Mouse (Mus musculus) frontal cortex, postnatal 36 days (tissue): ENCODE data around the gene Pacrg.

Experiments
- DNase-seq, 2 experiments: peaks; one replicate each; pipeline ENCODE4 v3.0.0; 2022; ENCODE audit warnings: low spot score in 2 of 2

The Pacrg gene

GRCm38 (mm10) chr17:10451306-10452077, 388.6 kb downstream of the Pacrg start:
- peak in 1 of 2 experiments; percentile 13 for DNase-seq

DNA sequence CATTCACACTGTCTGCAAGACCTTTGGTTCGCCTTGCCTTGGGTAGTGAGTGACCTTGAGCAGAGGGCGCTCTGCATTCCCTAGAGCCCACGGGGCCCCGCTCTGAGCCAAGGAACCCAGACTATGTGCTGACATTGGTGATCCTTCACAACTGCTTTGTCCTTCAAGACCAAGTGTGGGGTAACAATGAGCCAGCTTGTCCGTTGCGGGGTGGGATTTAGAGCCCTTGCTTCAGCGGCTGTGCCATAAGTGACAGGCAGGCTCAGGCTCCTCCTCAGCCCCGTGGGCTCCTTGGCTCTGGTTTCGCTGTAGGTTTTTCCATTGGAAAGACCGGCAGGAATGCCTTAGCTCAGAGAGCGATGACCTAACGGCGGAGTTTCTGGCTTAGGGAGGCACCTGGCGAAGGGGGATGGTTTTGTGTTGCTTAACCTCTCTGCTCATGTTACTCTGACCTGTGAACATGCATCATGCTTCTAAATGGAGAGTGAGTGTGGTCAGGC, 390.3 kb downstream of the Pacrg start:
- DNase-seq, result no peak

DNA sequence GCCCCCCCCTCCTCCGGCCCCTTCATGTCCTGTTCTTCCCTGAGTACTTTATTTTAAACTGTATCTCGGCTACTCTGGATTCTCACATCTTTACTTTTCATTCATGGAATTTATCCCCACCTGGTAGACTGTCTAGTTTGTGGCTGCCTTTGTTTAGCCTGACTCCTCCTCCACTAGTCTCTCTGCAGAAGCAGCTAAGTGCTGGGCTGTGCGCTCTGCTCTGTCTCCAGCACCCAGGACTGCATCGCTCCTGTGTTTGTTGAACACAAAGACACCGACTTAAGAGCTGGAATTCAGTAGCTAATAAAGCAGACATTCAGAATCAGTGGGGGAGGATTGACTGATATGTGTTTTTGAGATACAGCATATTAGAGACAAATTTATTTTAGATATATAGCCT, 391.7 kb downstream of the Pacrg start:
- DNase-seq, result no peak

GRCm38 (mm10) chr17:10441501-10442111, 398.5 kb downstream of the Pacrg start:
- no peak for DNase-seq

GRCm38 (mm10) chr17:10440961-10441360, 399.1 kb downstream of the Pacrg start:
- no peak for DNase-seq

- DNase-seq, result no peak
These were observed 400.3 kb downstream of the Pacrg start for GRCm38 (mm10) chr17:10439815-10440214.

GRCm38 (mm10) chr17:10434867-10435266, 405.2 kb downstream of the Pacrg start:
- no peak for DNase-seq

GRCm38 (mm10) chr17:10432525-10433180, 407.5 kb downstream of the Pacrg start:
- DNase-seq, result no peak

DNA sequence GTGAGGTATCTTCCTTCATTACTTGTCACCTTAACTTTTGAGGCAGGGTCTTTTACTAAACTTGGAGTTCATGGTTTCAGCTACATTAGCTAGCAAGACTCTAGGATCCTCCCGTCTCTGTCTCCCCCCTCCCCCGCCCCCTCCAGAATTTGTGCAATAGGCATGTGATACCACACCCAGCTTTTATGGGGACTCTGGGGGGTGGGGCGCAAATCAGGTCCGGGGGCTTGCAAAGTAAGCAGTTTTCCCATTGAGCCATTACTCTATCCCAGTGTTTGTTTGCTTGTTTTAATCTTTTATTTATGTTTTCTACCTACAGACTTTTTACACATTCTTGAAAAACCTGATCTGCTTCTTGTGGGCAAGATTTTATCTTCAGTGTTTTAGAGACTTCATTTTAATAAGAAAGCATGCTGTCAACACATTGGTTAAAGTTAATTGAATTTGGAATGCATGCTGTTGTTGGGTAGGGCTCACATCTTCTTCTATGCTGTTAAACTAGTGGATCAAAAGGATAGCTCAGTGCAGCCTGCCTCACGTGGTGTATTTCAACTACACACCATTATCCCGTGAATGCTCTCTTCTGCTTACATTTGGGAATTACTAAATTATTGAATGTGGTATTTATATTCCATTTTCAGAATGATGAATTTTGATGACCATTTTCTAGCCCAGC, 408.1 kb downstream of the Pacrg start:
- DNase-seq, result no peak

DNA sequence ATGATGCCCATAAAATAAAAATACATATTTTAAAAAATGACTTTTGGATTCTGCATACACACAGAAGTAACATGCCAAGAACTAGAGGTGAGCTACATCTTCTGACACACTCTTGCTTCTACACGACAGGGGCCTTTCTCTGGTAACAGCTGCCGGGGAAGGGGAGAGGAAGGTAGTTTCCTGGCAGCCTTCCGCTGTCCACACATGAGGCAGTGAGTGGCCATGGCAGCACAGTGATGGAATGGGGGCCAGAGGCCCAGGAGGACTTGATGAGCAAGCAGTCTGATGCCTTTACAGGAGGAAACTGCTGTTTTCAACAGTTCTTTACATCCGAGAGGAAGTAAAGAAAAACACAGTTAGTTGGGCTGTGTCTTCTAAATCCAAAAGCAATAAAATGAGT, 409.3 kb downstream of the Pacrg start:
- DNase-seq, result no peak

DNA sequence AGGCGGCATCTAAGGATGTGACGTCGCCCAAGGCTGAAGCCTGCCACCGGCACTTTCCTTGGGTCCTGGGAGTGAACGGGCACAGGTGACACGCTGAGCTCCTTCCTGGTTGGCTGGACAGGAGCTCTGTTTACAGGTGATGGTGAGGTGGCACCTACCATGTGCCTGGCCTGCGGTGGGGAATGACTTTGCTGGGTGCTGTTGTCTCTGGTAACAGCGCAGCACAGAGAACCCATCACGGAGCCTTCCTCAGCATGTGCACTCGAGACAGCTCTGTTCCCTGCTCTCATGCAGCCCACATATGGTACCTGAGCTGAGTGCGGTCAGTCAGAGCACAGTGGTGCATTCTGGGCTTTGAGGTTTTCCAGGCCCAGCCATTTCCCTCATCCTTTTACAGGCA, 410.7 kb downstream of the Pacrg start:
- DNase-seq, result no peak

DNA sequence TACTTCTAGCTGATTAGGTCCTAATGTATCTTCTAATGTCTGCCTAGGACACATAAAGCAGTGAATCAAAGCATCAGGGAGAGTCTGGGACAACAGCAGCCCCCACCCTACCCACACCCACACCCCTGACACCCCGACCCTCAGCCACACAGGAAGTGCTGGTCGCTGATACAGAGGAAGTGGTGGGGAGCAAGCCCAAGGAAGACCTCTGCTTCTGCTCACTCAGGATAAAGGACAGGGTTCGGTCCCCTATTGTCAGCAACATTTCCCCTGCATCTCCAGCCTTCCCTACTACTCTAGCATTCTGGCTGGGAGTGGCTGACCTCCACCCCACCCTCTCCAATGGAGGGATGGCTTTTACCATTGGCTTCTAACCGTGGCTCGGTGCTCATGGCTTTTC, 414.8 kb downstream of the Pacrg start:
- DNase-seq, result no peak

- no peak for DNase-seq
These were observed 422.4 kb downstream of the Pacrg start for GRCm38 (mm10) chr17:10417558-10418253.

DNA sequence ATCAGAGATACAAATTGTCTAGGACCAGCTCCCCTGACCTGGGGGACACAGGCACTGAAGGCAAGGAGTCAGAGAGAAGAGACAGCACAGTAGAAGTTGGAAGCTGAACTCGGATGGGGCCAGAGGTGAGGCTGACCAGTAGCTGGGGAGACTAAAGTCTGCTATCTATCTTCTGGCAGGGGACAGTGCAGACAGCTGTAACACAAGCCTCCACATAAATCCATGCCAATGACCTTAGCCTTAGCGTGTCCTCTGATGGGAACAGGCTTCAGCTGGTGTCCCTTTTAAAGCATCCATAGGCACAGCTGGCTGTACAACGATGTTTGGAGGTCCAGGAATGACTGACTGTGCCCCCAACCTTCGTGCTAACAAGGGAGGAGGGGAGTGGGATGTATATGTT, 423.1 kb downstream of the Pacrg start:
- DNase-seq, result no peak

- no peak for DNase-seq
These were observed 424.0 kb downstream of the Pacrg start for GRCm38 (mm10) chr17:10416101-10416500.

GRCm38 (mm10) chr17:10414383-10414782, 425.7 kb downstream of the Pacrg start:
- no peak for DNase-seq

- DNase-seq, result no peak
These were observed 426.2 kb downstream of the Pacrg start for GRCm38 (mm10) chr17:10413870-10414269.

GRCm38 (mm10) chr17:10410597-10411476, 429.3 kb downstream of the Pacrg start:
- DNase-seq, result no peak

GRCm38 (mm10) chr17:10408681-10409081, 431.4 kb downstream of the Pacrg start:
- no peak for DNase-seq

GRCm38 (mm10) chr17:10407031-10407722, 432.9 kb downstream of the Pacrg start:
- no peak for DNase-seq
